Mouse (Mus musculus) embryonic stem cell, embryonic (primary cell): ENCODE measurements at regions not wholly inside any gene's neighbourhood (a gene's known extent, or its start where the extent isn't known, plus 50 kb on each side); places are given as distances from the start of the nearest gene placed in this dataset.

Experiments used
- CTCF ChIA-PET, 4 experiments: fragments of 300-600 bp in 2 of 4; fragments of 350-600 bp in 2 of 4; sonication (Branson Sonifier 250); formaldehyde crosslinking; loops; one replicate each; lab custom pipeline; 2022; ENCODE audit warnings: inconsistent platforms in 2 of 4; lab: Charles Lee
- POLR2A ChIA-PET, 4 experiments: fragments of 300-600 bp in 2 of 4; fragments of 350-600 bp in 2 of 4; sonication (Branson Sonifier 250); formaldehyde crosslinking; loops; one replicate each; lab custom pipeline; 2022; ENCODE audit warnings: antibody characterized with exemption in 4 of 4, inconsistent platforms in 1 of 4; lab: Charles Lee

GRCm38 (mm10) chr8:23567906-23568305 lies 1156.7 kb downstream of the Mrps31 start:
- CTCF ChIA-PET, result no interaction called here

GRCm38 (mm10) chr8:23571338-23571737 lies 1154.3 kb downstream of the Adam3 start:
- POLR2A ChIA-PET, result no interaction called here
- CTCF ChIA-PET, result no interaction called here

More at GRCm38 (mm10) chr8:23567906-23568305, 1156.7 kb downstream of the Mrps31 start:
- POLR2A ChIA-PET, result interaction anchor here in 1 of 4 experiments (1.2 kb wide), 1 partner anchor 186 kb away, joined by 3 read pairs; no protein-coding TSS in a partner anchor

- CTCF ChIA-PET, result no interaction called here
- POLR2A ChIA-PET, result no interaction called here
Observed at GRCm38 (mm10) chr8:23580106-23580505, 1145.5 kb downstream of the Adam3 start.

GRCm38 (mm10) chr8:23580701-23581100 lies 1145.0 kb downstream of the Adam3 start:
- CTCF ChIA-PET, result no interaction called here
- POLR2A ChIA-PET, result no interaction called here
